Mouse (Mus musculus) thymus, adult 2 months (tissue): Measurements from ENCODE around the gene Nemf.

Experiments
- CTCF ChIP-seq: fragments of 200-500 bp; IDR thresholded peaks from 2 replicates; pipeline ENCODE4 v1.5.1; 2012; ENCODE audit warnings: mild to moderate bottlenecking, control low read depth, low read length, moderate library complexity, borderline replicate concordance; ENCODE audit not compliant: control insufficient read depth, poor library complexity, insufficient read depth; ENCODE audit errors: extremely low read depth
- POLR2A ChIP-seq: fragments of 200-500 bp; IDR thresholded peaks from 2 replicates; pipeline ENCODE4 v1.6.1; 2012; ENCODE audit warnings: mild to moderate bottlenecking, low read length, control low read depth, moderate library complexity; ENCODE audit not compliant: control insufficient read depth, poor library complexity, insufficient read depth; ENCODE audit errors: extremely low read depth

- no peak for TF ChIP-seq POLR2A
- peak; percentile 5; the same call in 1 of the 2 replicates for TF ChIP-seq CTCF
These were observed 15.9 kb upstream of the Nemf start for GRCm38 (mm10) chr12:69372731-69373331.
